Mouse (Mus musculus) cerebellum, adult 2 months (tissue): ENCODE measurements at regions not wholly inside any gene's neighbourhood (a gene's known extent, or its start where the extent isn't known, plus 50 kb on each side); places are given as distances from the start of the nearest gene placed in this dataset.

Experiments used
- CTCF ChIP-seq: fragments of 200-500 bp; IDR thresholded peaks from 2 replicates; pipeline ENCODE4 v1.5.1; 2011; ENCODE audit warnings: low read depth, mild to moderate bottlenecking, control low read depth, low read length, moderate library complexity, borderline replicate concordance; ENCODE audit not compliant: insufficient read depth
- POLR2A ChIP-seq: fragments of 200-500 bp; IDR thresholded peaks from 2 replicates; pipeline ENCODE4 v1.6.1; 2011; ENCODE audit warnings: low read length, control low read depth, borderline replicate concordance; ENCODE audit not compliant: insufficient read depth

- TF ChIP-seq CTCF (no peak), POLR2A (no peak)
Observed at GRCm38 (mm10) chr5:53413677-53414076, 52.3 kb upstream of the Rbpj start.
